Comparison of ENCODE assay signal across 15 mouse cellular contexts in the genomic region with DNA sequence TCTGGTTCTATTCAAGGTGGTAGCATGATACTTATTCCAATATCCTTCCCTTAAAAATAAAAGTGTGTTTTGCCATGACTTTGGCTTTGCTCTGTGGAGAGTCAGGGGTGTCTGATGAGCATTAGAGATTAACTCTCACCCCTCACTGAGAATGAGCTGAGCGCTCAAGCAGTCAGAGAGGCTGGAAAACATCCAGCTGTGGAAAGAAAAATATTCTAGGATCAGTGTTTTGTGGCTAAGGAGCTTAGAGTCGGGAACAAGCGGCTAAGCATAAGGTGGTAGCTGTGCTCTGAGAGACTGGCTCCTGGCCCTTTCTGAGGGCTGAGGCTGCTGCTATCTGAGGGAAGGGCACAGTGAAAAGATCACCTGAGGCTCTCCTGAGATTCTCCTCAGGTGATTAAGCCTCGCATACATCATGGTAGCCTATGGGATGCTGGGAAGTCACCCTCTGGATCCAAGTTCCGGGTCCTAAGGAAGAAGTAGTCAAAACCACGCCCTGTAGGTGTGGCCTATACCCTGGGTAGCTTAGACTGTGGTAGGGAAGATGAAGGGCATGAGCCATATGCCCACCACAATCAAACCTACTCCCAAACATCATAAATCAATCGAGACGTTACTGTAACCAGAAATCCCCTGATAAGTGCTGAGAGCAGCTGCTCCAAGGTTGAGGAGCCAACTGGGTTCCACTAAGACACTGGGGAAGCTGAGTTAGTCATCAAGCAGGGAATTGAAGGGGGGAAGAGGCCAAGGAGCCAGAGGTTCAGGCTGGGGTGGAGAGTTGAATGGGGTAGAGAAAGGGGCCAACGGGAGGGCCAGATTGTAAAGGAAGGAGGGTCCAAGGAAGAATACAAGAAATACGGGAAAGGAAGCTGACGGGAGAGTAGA.
DNase-seq lines count a peak whose midpoint lies in the region; ATAC-seq lines count a peak whose summit lies in the region.
"Had no signal": no experiment of that assay in that cellular context is flagged by ENCODE, and none has a peak within 500 bp of the region (broad histone marks: within the 10 kb centered on the region; RNA-seq: fewer than 3 reads in every experiment).

No protein-coding gene starts in this region.

- 65% methylated on average over 11 of the region's 11 CpGs for WGBS in heart, embryonic 10.5 days
- 52% methylated on average over 11 of the region's 11 CpGs for WGBS in intestine, embryonic 15.5 days

- no peaks in the 10 kb centered on the region for H3K9me3 ChIP-seq in heart, embryonic 10.5 days
- no peaks in the 10 kb centered on the region for H3K9me3 ChIP-seq in intestine, embryonic 15.5 days
- H3K9me3 ChIP-seq: megakaryocyte, embryonic 14.5 days; neural tube, embryonic 12.5 days had no signal

- H3K36me3 ChIP-seq in heart, embryonic 10.5 days: no peaks in the 10 kb centered on the region
- H3K36me3 ChIP-seq in intestine, embryonic 15.5 days: no peaks in the 10 kb centered on the region
- H3K36me3 ChIP-seq: neural tube, embryonic 12.5 days had no signal

- H3K4me3 ChIP-seq in heart, embryonic 10.5 days: no peak overlapping the region
- no peak overlapping the region for H3K4me3 ChIP-seq in intestine, embryonic 15.5 days (replicated peaks)
- H3K4me3 ChIP-seq: megakaryocyte, embryonic 14.5 days; neural tube, embryonic 12.5 days had no signal

- H3K9ac ChIP-seq in intestine, embryonic 15.5 days: no peak overlapping the region
- H3K9ac ChIP-seq: neural tube, embryonic 12.5 days had no signal

- no peak overlapping the region; the same call in 1 of the 2 replicates for H3K4me2 ChIP-seq in intestine, embryonic 15.5 days (replicated peaks)
- H3K4me2 ChIP-seq: neural tube, embryonic 12.5 days had no signal

- ATAC-seq in intestine, embryonic 15.5 days: peak; percentile 71
- ATAC-seq: CD4-positive, CD25-positive, alpha-beta regulatory T cell, adult 4 months had no signal

- peaks cover 54% of the 10 kb centered on the region for H3K4me1 ChIP-seq in heart, embryonic 10.5 days
- H3K4me1 ChIP-seq in intestine, embryonic 15.5 days (replicated peaks): peaks cover 16% of the 10 kb centered on the region
- H3K4me1 ChIP-seq: megakaryocyte, embryonic 14.5 days had no signal

- intact Hi-C loops in heart, postnatal 36 days (cut with DNase I): no loop called here

- DNase-seq in heart, embryonic 10.5 days (ENCODE audit: low spot score): peak; percentile 20
- no peak for DNase-seq in heart, postnatal 36 days
- DNase-seq in kidney, postnatal 10 days: peak; percentile 21
- no peak for DNase-seq in kidney, postnatal 25 days
- peak; percentile 46 for DNase-seq in NIH3T3 (ENCODE audit: low read depth)
- DNase-seq in ovary, postnatal 36 days (ENCODE audit: low spot score): no peak
- no peak for DNase-seq in embryo, embryonic 9.5 days (ENCODE audit: extremely low spot score)
- DNase-seq: adrenal gland, postnatal 14 days; lung, adult 2 months; right cerebral cortex, postnatal 14 days; thymus, postnatal 4 days had no signal

- H3K27me3 ChIP-seq in heart, embryonic 10.5 days (ENCODE audit: insufficient read depth, poor library complexity, severe bottlenecking): no peaks in the 10 kb centered on the region
- no peaks in the 10 kb centered on the region for H3K27me3 ChIP-seq in intestine, embryonic 15.5 days (replicated peaks)
- H3K27me3 ChIP-seq: neural tube, embryonic 12.5 days had no signal

- H3K27ac ChIP-seq in heart, embryonic 10.5 days: peak overlapping the region; percentile 63
- H3K27ac ChIP-seq in intestine, embryonic 15.5 days: 0 out of 2 replicates have a peak overlapping the region, but pooled peaks have one; percentile 27
- H3K27ac ChIP-seq: neural tube, embryonic 12.5 days had no signal

Comparison
In these comparisons a context has a peak if more than half of its experiments do, and no peak if none do; other contexts are left out.
1. DNase-seq: peak in heart, embryonic 10.5 days (single experiment), kidney, postnatal 10 days (single experiment) and NIH3T3 (single experiment); none in heart, postnatal 36 days (0 of 2), kidney, postnatal 25 days (0 of 2), ovary, postnatal 36 days (single experiment) and embryo, embryonic 9.5 days (single experiment).